Mouse (Mus musculus): ENCODE results near the gene Tspan9.
A peak's percentile ranks its signal among the peaks of the same experiment; 100 is the strongest.

Tspan9 gene

DNA sequence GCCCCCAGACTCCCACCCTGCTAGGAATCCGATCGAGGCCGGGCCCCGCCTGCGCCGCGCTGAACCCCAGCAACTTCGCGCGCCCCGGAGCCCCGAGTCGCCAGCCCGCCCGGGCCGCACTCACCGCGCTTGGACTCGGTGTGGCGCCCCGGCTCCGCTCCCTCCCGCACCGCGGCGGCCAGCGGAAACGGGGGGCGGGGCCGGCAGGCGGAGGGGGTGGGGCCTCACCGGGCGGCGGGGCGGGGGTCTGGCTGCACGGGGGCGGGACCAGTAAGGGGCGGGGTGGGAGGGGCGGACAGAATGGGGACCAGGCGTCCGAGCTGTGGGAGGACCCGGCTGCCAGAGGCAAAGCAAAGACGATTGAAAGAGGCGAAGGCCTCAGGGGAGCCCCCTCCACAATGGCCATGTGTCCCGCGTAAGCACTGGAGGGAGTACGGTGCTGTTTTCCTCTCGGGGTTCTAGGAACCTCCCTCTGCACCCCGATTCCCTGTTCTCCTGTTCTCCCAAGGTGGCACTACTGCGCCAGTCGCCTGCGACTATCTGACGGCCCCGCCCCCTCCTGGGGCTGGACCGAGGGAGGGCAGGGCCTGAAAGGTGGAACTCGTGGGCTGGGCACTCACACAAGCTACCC lies at the start of gene Tspan9:
Tspan9 (minus strand) TSS at position 205 of the 631 bp plus-strand sequence.
- DNase-seq (ENCODE audit: low spot score): peak; percentile 21

DNA sequence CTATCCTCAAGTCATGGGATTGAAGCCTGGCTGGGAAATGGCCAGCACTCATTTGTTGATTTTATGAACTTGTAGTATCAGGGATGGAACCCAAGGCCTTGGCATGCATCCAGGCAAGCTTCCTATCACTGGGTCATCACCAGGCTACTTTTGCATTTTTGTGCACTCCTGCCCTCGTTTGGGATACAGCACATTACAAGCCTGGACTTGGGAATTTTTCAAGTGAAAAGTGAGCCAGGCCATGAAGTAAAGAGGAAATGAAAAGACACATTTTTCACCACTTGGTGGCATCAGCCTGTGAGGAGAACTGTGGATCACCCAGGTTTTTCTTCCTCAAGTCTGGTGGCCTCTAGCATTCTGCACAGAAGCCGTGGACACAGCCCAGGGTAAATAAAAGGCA lies 40.1 kb upstream of the Tspan9 start:
- DNase-seq (ENCODE audit: low spot score): no peak

DNA sequence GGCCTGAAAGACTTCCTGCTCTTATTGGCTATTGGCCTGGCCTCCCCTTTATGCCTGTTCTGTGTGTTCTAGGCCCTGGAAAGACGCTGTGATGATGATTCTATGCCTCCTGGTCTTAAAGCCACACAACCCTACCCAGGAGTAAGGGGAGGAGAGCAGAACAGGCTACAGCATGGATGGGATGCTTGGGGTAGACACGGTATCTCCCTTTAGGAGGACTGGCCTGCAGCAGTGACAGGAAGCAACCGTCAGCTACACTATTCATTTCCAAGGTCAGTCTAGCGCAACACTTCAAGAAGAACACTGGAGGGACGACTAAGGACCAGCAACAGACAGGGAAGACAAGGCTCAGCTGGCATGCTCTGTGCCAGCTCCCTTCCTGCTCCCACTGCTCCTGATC lies 37.8 kb upstream of the Tspan9 start:
- no peak for DNase-seq (ENCODE audit: low spot score)

DNA sequence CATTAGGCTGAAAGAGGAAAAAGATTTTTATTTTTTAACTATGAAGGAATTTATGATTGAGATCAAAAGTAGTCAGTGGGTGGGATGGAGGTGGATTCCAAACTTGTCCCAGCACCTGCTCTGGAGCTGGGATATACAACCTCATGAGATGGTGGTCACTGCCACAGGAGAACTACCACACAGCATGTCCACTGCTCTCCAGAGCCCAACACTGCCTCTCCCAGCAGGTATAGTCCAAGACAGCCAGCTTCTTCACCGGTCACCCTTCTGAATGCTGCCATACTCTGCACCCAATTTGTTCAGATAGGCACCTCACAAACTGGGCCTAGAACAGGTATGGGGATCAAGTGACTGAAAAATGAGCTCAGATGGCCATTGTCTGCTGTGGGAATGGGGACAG lies 36.3 kb upstream of the Tspan9 start:
- no peak for DNase-seq (ENCODE audit: low spot score)

DNA sequence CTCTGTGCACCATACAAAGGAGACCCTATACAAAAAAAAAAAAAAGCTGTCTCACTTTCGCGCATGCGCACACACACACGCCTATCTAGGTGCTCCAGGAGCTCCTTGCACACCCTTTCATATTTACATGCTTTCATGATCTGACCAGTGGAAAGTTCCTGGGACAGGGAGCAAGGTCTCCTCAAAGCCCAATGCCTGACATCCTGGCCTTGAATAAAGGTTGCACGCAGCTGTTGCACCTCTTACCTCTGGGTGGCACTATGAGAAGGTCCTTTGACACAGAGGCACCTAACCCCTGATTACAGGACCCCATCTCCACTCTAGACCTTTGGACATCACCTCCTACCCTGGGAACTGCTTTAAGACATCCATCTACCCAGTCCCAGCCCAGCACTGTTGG lies 35.9 kb upstream of the Tspan9 start:
- no peak for DNase-seq (ENCODE audit: low spot score)

DNA sequence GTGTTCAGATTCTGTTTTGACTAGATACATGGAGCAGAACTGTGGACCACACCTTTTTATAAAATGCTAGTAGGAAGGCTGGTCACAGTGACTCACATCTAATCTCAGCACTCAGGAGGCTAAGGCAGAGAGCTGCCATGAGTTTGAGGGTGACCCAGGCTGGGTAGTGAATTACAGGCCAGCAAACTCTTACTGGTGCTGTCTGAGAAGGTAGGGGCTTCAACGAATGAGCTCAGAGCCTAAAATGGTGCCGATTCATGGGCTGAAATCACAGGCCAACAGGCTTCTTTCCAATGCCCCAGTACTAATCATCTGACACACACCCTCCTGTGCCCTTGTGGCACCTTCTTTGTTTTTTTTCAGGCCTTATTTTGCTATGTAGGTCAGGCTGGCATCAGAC lies 35.3 kb upstream of the Tspan9 start:
- no peak for DNase-seq (ENCODE audit: low spot score)

DNA sequence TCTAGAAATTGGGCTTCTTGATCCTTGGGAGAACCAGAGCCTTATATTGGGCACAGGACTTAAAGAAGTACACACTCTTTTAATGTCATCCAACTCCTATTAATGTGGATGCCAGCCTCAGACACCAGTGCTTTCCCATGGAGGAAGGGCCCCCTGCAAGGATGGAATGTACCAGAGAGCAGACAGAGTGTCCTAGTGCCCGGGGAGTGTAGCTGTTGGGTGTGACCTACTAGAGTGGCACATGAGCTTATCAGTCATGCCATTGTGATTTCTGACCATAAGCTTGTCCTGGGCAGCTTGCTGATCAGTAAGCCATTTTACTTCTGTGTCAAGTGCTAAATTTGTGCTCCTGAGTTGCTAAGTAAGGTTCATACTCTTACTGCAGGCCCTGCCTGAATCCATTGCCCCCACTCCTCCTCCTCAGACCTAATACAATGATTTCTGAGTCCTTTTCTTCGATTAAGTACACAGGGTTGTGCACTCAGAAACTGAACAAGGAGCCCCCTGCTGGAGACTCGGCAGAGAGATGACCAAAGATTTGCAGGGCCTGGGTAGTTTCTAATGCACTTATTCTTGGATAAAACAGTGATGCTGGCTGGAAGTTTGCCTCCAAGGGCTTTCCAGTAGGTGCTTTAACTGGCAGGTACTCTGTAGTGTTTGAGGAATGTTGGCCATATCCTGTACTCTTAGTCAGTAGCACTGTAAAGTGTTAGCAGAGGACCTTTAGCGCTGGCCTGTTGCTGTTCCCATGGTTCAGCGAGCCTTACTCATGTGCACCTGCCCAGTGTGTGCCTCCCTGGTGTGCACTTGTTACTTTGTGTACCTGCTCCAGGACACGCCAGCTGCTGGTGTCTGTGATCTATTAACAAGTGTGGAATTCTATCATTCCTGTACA lies 25.6 kb upstream of the Tspan9 start:
- no peak for DNase-seq (ENCODE audit: low spot score)

DNA sequence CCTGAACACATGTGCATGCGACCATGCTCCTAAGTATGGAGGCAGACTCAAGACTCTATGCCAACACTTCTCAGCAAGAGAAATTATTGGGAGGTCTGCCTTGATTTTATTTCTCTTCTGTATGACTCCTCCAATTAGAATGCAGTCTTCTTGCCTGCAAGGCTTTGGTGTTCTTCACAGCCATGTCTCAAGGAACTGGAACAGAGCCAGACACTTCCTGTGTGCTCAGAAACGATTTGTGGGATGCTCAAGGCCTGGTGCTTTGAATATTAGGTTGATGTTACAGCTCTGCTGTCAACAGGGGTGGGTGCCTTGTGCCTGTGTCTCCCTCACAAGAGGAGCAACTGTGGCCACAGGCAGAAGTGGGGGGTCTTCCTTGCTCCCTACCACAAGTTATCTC lies 22.2 kb upstream of the Tspan9 start:
- no peak for DNase-seq (ENCODE audit: low spot score)

DNA sequence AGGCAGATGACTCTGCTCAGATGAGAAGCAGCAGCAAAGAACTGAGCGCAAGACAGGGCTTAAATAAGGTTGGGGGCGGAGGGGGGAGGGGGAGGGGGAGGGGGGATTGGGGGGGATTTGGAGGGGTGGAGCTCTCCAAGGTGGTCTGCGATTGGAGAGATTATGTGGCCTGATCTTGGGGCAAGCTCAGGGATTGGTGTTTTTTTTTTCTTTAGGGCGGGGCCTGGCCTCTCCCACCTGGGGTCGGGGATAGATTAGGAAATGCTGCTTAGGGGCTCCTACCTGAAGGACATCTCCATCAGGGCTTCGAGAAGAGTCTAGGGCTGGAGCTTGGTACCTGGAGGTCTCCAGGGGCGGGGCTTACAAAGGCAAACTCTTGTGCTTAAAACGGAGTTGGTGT lies 21.2 kb upstream of the Tspan9 start:
- DNase-seq (ENCODE audit: low spot score): no peak

DNA sequence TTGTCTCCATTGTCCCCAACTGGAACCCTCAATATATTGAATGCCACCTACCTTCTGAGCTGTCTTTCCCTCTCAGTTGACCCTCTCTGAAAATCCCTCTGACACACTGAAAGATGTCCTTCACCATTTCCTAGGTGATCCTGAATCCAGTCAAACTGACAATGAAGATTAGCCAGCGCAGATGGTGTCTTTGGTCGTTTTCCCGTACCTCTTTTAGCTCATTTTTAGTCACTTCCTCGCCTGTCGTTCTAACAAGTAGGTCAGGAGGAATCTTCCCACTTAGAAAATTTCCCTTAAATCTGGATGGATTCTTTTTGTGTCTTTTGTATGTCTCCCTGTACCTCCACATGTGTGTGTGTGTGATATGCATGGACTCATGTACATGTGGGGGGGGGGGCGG lies 15.7 kb upstream of the Tspan9 start:
- no peak for DNase-seq (ENCODE audit: low spot score)

DNA sequence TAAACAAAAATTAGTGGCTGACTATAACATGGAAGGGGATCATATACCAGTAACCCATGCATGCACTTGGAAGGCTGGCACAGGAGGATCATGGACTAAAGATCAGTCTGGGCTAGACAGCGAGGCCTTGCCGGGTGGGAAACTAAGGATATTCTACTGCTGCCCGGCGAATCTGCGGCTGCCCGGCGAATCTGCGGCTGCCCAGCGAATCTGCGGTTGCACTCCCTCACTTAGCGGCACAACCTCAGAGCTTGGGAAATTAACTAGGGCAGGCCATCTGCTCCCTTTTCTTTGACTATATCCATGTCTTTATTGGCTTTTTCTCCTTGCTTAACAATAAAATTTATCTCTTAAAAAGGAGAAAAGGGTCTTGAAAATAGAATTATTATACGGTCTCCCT lies 14.6 kb upstream of the Tspan9 start:
- no peak for DNase-seq (ENCODE audit: low spot score)

DNA sequence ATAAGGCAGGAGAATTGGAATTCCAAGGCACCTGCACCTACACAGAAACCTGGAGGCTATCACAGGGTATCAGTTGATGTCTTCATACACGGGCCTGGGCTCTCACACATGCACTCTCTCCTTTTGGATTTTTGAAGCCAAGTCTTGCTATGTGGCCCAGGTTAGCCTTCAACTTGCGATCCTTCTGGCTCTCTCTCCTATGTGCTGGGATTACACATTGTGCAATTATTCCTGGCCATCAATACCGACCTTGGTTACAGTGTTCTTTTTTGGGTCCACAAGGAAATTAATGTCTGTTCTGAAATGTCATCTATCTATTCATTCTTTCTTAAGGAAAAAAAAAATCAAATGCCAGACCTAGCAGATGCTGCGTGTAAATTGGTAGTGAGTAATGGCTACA lies 13.1 kb upstream of the Tspan9 start:
- DNase-seq (ENCODE audit: low spot score): no peak

DNA sequence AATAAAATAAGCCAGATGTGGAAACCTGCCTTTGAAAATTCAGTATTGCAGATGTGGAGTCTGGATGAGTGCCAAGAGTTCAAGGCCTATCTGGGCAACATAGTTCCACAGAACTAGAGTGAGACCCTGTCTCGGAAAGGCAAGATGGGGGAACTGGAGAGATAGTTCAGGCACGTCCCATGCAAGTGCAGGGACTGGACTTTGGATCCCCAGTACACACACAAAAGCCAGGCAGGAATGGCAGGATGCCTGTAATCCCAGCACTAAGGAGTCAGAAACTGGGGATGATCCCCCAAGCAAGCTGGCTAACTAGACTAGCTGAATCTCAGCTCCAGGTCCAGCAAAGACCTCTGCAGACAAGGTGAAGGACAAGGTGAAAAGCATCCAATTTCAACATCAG lies 12.5 kb upstream of the Tspan9 start:
- no peak for DNase-seq (ENCODE audit: low spot score)

DNA sequence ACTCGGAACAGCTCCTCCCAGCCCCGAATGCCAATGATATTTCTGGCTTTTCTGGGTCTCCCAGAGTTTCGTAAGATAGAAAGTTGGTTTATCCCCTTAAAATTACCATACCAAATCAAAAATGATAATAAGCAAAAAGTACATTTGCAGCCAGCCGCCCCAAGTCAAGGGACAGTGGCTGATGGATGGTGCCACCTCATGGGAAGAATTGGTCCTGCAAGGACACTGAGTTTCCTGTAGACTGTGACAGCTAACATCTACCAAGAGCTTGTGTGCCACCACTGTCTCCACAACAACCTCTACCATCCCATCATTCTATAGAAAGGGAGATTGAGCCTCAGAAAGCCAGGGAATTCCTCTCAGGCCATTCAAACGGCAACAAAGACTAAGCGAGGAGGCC lies 2.4 kb upstream of the Tspan9 start:
- no peak for DNase-seq (ENCODE audit: low spot score)

DNA sequence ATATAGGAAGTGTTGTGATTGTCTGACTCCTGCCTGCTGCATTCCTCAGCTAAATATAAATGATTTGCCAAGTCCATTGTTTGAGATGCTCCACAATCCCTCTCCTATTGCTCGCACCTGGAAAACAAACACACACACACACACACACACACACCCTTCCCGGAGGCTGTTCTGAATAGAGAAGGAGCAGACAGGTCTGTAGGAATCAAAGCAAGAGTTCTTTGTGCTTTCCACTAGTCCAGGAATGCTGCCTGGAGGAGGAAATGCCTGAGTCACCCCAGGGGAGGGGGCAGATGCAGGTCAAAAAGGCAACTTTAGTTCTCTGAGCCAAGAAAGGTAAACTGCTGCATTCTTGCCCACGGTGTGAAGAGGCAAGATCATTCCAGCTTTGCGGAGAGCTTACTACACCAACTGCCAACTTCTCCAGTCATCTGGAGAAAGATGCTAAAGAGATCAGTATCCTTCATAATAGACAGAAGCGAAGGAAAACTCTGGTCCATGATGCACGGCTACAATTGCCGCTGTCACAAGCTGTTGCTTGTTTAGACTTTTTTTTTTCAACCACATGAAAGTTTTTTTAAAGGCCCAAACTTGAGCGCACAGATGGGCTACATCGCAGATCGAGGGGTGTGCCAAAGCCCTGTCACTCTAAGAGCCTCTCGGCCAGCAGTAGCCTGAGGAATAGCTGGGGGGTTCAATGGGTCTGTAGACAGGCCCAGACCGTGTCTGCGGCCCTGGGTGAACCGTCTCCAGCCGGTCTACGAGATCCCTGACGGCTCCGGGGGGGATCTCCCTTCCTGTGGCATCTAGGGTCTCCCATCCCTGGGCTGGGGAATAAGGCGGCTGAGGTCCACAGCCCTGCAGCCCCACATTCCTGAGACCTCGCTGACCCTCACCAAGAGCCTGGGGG lies 770 bp downstream of the Tspan9 start:
- no peak for DNase-seq (ENCODE audit: low spot score)

DNA sequence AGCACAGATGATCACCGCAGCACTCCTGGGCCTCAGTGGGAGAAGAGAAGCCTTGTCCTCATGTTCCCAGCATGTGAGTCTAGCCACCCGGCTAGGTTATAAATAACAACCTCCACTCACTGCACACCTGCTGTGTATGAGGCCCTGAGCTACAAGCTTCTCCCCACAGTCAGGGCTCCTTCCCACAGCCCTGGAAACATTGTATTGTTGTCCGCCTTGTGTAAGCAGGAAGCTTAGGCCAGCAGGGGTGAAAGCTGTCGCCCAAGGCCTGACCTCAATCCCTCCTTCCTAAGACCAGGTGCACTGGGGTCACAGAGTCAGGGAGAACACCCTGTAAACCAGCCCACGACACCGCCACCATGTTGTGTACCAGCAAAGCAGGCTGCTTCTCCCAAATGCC lies 2.7 kb downstream of the Tspan9 start:
- DNase-seq (ENCODE audit: low spot score): no peak

DNA sequence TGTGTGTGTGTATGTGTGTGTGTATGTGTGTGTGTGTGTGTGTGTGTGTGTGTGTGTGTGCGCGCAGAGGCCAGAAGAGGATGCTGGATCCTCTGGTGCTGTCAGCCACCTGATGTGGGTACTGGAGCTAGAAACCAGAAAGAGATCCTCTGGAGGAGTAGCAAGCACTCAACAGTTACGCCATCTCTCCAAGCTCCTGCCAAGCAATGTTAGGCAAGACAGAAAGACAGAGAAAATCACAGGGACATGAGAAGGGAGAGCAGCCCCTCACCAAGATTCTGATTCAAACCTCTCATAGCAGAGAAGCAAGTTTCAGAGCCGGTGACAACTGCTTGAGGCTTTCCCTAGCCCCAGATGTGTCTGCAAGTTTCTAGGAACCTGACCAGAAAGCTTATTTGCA lies 5.5 kb downstream of the Tspan9 start:
- DNase-seq (ENCODE audit: low spot score): no peak

DNA sequence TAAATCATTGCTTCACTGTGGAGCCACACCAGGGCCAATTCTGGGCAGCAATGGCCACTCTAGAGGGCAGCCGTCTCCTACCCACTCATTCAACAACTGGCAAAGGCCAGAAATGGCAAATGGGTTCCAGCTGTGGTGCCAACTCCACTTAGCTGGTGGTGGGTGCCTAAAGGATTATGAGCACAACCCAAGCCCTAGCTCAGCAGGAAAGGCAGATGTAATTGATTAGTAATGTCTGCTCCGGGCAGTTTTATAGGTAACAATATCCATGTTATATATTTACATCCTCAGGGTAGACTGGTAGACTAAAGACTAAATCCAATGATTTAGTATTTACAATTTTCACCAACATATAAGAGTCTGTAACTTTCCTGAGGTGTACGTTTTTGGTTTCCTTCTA lies 6.7 kb downstream of the Tspan9 start:
- DNase-seq (ENCODE audit: low spot score): no peak

DNA sequence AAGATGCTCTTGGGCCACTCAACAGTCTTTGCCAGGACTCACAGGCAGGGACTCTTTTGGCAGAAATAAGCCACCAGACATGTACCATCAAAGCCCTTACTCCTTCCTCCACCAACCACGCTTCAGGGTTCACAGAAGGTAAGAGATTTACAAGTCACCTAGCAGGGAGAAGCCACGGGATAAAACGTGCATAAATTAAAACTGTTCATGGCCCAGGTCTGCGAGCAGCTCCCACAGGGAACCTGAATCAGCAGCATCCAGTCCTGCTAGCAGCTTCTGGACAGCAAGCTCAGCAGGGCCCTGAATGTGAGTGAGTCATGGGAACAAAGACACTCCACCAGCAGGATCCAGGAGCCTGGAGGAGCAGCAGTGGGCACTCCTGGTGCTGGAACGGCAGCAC lies 7.9 kb downstream of the Tspan9 start:
- no peak for DNase-seq (ENCODE audit: low spot score)

DNA sequence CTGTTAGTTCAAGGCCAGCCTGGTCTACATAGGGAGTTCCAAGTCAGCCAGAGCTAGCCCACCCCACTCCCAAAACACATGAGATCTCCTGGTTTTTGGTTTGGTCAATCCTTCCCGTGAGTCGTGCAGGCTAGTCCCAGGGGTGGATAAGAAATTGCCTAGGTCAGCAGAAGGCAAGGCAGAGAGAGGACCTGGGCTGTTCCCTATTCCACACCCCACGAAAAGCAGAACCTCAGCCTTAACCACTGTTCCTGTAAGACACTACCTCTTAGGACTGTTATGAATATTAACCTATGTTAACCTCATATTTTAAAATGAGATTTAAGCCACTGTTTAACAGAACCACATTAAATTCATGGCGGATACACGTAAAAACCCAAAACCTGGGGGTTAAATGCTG lies 8.4 kb downstream of the Tspan9 start:
- no peak for DNase-seq (ENCODE audit: low spot score)

DNA sequence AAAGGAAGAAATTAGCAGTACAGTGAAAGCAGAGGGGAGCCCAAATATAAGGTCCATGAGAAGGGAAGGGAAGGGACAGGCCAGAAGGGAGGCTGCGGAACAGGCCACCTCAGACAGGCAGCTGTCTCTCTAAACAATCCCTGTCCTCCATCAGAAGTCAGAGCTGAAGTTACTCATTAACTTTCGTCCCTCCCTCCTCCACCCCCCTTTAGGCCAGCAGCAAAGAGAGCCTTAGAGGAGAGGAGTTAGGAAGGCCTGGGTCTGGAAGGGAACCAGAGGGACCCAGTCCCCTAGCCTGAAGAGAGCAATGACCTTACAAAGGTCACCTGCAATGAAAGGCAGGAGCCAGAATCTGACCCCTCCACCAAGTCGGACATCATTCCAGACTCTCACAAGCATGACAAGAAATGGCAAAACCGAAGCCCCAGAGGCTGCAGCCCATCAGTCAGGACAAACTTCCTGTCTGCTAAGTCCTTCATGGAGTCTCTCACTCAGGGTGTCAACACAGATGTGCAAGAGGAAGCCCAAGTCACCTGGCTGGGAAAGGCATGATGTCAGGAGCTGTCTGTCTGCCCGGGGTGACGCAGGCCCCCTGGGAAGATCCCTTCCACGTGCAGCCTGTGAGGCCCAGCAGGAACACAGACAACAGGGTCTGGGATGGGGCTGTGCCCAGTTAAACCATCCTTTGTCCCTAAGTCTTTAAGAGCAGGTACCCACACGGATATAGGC lies 9.0 kb downstream of the Tspan9 start:
- no peak for DNase-seq (ENCODE audit: low spot score)

DNA sequence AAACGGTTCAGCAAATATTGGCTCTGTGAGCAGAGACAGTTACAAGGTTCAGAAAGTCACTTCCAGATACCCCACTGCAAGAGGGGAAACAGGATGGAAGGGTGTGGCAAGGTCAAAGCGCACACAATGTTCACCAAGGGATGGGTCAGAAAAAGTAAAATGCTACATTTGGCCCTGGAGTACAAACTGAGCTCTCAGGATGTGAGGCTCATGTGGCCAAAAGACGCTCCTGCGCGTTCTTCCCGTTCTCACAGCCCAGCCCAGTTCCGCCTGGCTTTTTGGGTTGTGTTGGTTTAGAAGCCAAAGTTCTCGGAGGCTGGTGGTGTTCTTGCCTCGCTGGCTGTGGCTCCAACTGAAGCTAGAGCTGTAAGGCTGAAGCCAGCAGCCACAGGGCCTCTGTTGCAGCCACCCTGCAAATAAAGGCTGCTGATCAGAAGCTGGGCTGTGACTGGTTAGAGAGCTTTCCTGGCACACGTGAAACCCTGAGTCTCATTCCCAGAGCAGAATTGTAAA lies 9.7 kb downstream of the Tspan9 start:
- no peak for DNase-seq (ENCODE audit: low spot score)
